Mouse (Mus musculus): Measurements from ENCODE around the gene Farp1. TPM values are rescaled to one million over a fixed set of nuclear protein-coding genes. Genes with fewer than 3 reads are reported as not detected.
A peak's percentile ranks its signal among the peaks of the same experiment; 100 is the strongest.
"Not testable (repeated sequence)": the region's sequence is repeated elsewhere in the genome, so short reads cannot be mapped to it uniquely, and the experiment has no call there.

Gene Farp1
- polyA plus RNA-seq, 1 experiment from 2014 or later = 23.8 TPM

- Histone ChIP-seq H3K4me3 (ENCODE audit: low read depth, low read length) (no peak overlapping the region), H3K36me3 (ENCODE audit: control insufficient read depth, insufficient read depth, low read length) (no peaks in the 10 kb centered on the region; the same call in 1 of the 2 replicates), H3K9ac (ENCODE audit: low read length) (no peak overlapping the region), H3K27ac (ENCODE audit: low read depth, low read length) (no peak overlapping the region), H3K27me3 (ENCODE audit: control insufficient read depth, insufficient read depth, low read length) (no peaks in the 10 kb centered on the region), H3K4me1 (ENCODE audit: control insufficient read depth, insufficient read depth, low read length) (peaks cover 3% of the 10 kb centered on the region; the same call in 1 of the 2 replicates), H3K4me2 (ENCODE audit: low read depth) (no peak overlapping the region), H3K9me3 (ENCODE audit: control insufficient read depth, low read length) (no peaks in the 10 kb centered on the region)
- WGBS = 88% methylated on average over 9 of the region's 9 CpGs
- DNase-seq (ENCODE audit: low spot score) (no peak), ATAC-seq (ENCODE audit: insufficient read depth, low FRiP score, low TSS enrichment) (no peak)
Measured at GRCm38 (mm10) chr14:121046313-121046961, 11.4 kb downstream of the Farp1 start.

- no peak overlapping the region for H3K4me3 ChIP-seq (ENCODE audit: low read depth, low read length)
Measured at GRCm38 (mm10) chr14:121047780-121048179, 12.8 kb downstream of the Farp1 start.

GRCm38 (mm10) chr14:121051002-121051401 lies 16.0 kb downstream of the Farp1 start:
- not testable (repeated sequence) for H3K4me3 ChIP-seq (ENCODE audit: low read depth, low read length); DNase-seq (ENCODE audit: low spot score); H3K36me3 ChIP-seq (ENCODE audit: control insufficient read depth, insufficient read depth, low read length); H3K4me2 ChIP-seq (ENCODE audit: low read depth); H3K27me3 ChIP-seq (ENCODE audit: control insufficient read depth, insufficient read depth, low read length); H3K27ac ChIP-seq (ENCODE audit: low read depth, low read length); H3K9ac ChIP-seq (ENCODE audit: low read length); ATAC-seq (ENCODE audit: insufficient read depth, low FRiP score, low TSS enrichment); H3K9me3 ChIP-seq (ENCODE audit: control insufficient read depth, low read length)
- peaks cover 18% of the 10 kb centered on the region for H3K4me1 ChIP-seq (ENCODE audit: control insufficient read depth, insufficient read depth, low read length)
- 86% methylated on average over 3 of the region's 4 CpGs for WGBS

More at GRCm38 (mm10) chr14:121047780-121048179, 12.8 kb downstream of the Farp1 start:
- WGBS = 81% methylated on average over 6 of the region's 6 CpGs
- no peaks in the 10 kb centered on the region for H3K9me3 ChIP-seq (ENCODE audit: control insufficient read depth, low read length)
- no peak overlapping the region for H3K27ac ChIP-seq (ENCODE audit: low read depth, low read length)
- H3K27me3 ChIP-seq (ENCODE audit: control insufficient read depth, insufficient read depth, low read length) = no peaks in the 10 kb centered on the region
- H3K4me2 ChIP-seq (ENCODE audit: low read depth) = no peak overlapping the region
- peaks cover 3% of the 10 kb centered on the region; the same call in 1 of the 2 replicates for H3K4me1 ChIP-seq (ENCODE audit: control insufficient read depth, insufficient read depth, low read length)
- DNase-seq (ENCODE audit: low spot score) (no peak), ATAC-seq (ENCODE audit: insufficient read depth, low FRiP score, low TSS enrichment) (no peak)
- H3K9ac ChIP-seq (ENCODE audit: low read length) = no peak overlapping the region
- H3K36me3 ChIP-seq (ENCODE audit: control insufficient read depth, insufficient read depth, low read length) = no peaks in the 10 kb centered on the region; the same call in 1 of the 2 replicates

GRCm38 (mm10) chr14:121053020-121053518 lies 18.1 kb downstream of the Farp1 start:
- no peaks in the 10 kb centered on the region for H3K27me3 ChIP-seq (ENCODE audit: control insufficient read depth, insufficient read depth, low read length)
- peak; percentile 33 for DNase-seq (ENCODE audit: low spot score)
- H3K27ac ChIP-seq (ENCODE audit: low read depth, low read length) = no peak overlapping the region
- H3K4me2 ChIP-seq (ENCODE audit: low read depth) = no peak overlapping the region
- no peak overlapping the region for H3K4me3 ChIP-seq (ENCODE audit: low read depth, low read length)
- H3K9ac ChIP-seq (ENCODE audit: low read length) = no peak overlapping the region
- ATAC-seq (ENCODE audit: insufficient read depth, low FRiP score, low TSS enrichment) = no peak
- H3K9me3 ChIP-seq (ENCODE audit: control insufficient read depth, low read length) = no peaks in the 10 kb centered on the region
- H3K4me1 ChIP-seq (ENCODE audit: control insufficient read depth, insufficient read depth, low read length) = peaks cover 16% of the 10 kb centered on the region
- WGBS = 0% methylated on average over 5 of the region's 5 CpGs
- H3K36me3 ChIP-seq (ENCODE audit: control insufficient read depth, insufficient read depth, low read length) = no peaks in the 10 kb centered on the region; the same call in 1 of the 2 replicates

- no peak overlapping the region for H3K27ac ChIP-seq (ENCODE audit: low read depth, low read length)
- no peak overlapping the region for H3K4me2 ChIP-seq (ENCODE audit: low read depth)
- no peak for ATAC-seq (ENCODE audit: insufficient read depth, low FRiP score, low TSS enrichment)
- 63% methylated on average over 5 of the region's 5 CpGs for WGBS
- no peak for DNase-seq (ENCODE audit: low spot score)
- no peak overlapping the region for H3K9ac ChIP-seq (ENCODE audit: low read length)
- H3K4me3 ChIP-seq (ENCODE audit: low read depth, low read length) = no peak overlapping the region
- H3K9me3 ChIP-seq (ENCODE audit: control insufficient read depth, low read length) = no peaks in the 10 kb centered on the region
- H3K4me1 ChIP-seq (ENCODE audit: control insufficient read depth, insufficient read depth, low read length) = peaks cover 16% of the 10 kb centered on the region
- H3K36me3 ChIP-seq (ENCODE audit: control insufficient read depth, insufficient read depth, low read length) = no peaks in the 10 kb centered on the region
- H3K27me3 ChIP-seq (ENCODE audit: control insufficient read depth, insufficient read depth, low read length) = no peaks in the 10 kb centered on the region
Measured at GRCm38 (mm10) chr14:121054062-121054461, 19.1 kb downstream of the Farp1 start.

- H3K27ac ChIP-seq (ENCODE audit: low read depth, low read length) = no peak overlapping the region
- H3K27me3 ChIP-seq (ENCODE audit: control insufficient read depth, insufficient read depth, low read length) = no peaks in the 10 kb centered on the region
- no peak for ATAC-seq (ENCODE audit: insufficient read depth, low FRiP score, low TSS enrichment)
- no peak for DNase-seq (ENCODE audit: low spot score)
- 97% methylated on average over 5 of the region's 5 CpGs for WGBS
- H3K9me3 ChIP-seq (ENCODE audit: control insufficient read depth, low read length) = no peaks in the 10 kb centered on the region
- H3K4me1 ChIP-seq (ENCODE audit: control insufficient read depth, insufficient read depth, low read length) = peaks cover 30% of the 10 kb centered on the region
- H3K4me2 ChIP-seq (ENCODE audit: low read depth) = no peak overlapping the region
- H3K4me3 ChIP-seq (ENCODE audit: low read depth, low read length) = no peak overlapping the region
- no peak overlapping the region for H3K9ac ChIP-seq (ENCODE audit: low read length)
- H3K36me3 ChIP-seq (ENCODE audit: control insufficient read depth, insufficient read depth, low read length) = no peaks in the 10 kb centered on the region
Measured at GRCm38 (mm10) chr14:121057750-121058149, 22.8 kb downstream of the Farp1 start.

- WGBS = 87% methylated on average over 1 of the region's 1 CpGs
- no peak for DNase-seq (ENCODE audit: low spot score)
- no peaks in the 10 kb centered on the region for H3K9me3 ChIP-seq (ENCODE audit: control insufficient read depth, low read length)
- no peaks in the 10 kb centered on the region for H3K27me3 ChIP-seq (ENCODE audit: control insufficient read depth, insufficient read depth, low read length)
- H3K4me1 ChIP-seq (ENCODE audit: control insufficient read depth, insufficient read depth, low read length) = peaks cover 24% of the 10 kb centered on the region
- H3K4me2 ChIP-seq (ENCODE audit: low read depth) = no peak overlapping the region
- H3K9ac ChIP-seq (ENCODE audit: low read length) = no peak overlapping the region
- no peak overlapping the region for H3K27ac ChIP-seq (ENCODE audit: low read depth, low read length)
- no peaks in the 10 kb centered on the region for H3K36me3 ChIP-seq (ENCODE audit: control insufficient read depth, insufficient read depth, low read length)
- H3K4me3 ChIP-seq (ENCODE audit: low read depth, low read length) = no peak overlapping the region
- ATAC-seq (ENCODE audit: insufficient read depth, low FRiP score, low TSS enrichment) = no peak
Measured at GRCm38 (mm10) chr14:121058481-121058880, 23.5 kb downstream of the Farp1 start.

GRCm38 (mm10) chr14:121059266-121059665 lies 24.3 kb downstream of the Farp1 start:
- no peak overlapping the region for H3K4me3 ChIP-seq (ENCODE audit: low read depth, low read length)
- 25% methylated on average over 10 of the region's 10 CpGs for WGBS
- ATAC-seq (ENCODE audit: insufficient read depth, low FRiP score, low TSS enrichment) (no peak), DNase-seq (ENCODE audit: low spot score) (no peak)
- H3K27ac ChIP-seq (ENCODE audit: low read depth, low read length) = no peak overlapping the region
- H3K36me3 ChIP-seq (ENCODE audit: control insufficient read depth, insufficient read depth, low read length) = no peaks in the 10 kb centered on the region
- no peaks in the 10 kb centered on the region for H3K27me3 ChIP-seq (ENCODE audit: control insufficient read depth, insufficient read depth, low read length)
- no peaks in the 10 kb centered on the region for H3K9me3 ChIP-seq (ENCODE audit: control insufficient read depth, low read length)
- H3K9ac ChIP-seq (ENCODE audit: low read length) = no peak overlapping the region
- peaks cover 19% of the 10 kb centered on the region for H3K4me1 ChIP-seq (ENCODE audit: control insufficient read depth, insufficient read depth, low read length)
- no peak overlapping the region for H3K4me2 ChIP-seq (ENCODE audit: low read depth)

- ATAC-seq (ENCODE audit: insufficient read depth, low FRiP score, low TSS enrichment) (no peak), DNase-seq (ENCODE audit: low spot score) (no peak)
- H3K27me3 ChIP-seq (ENCODE audit: control insufficient read depth, insufficient read depth, low read length) = no peaks in the 10 kb centered on the region
- peaks cover 14% of the 10 kb centered on the region for H3K4me1 ChIP-seq (ENCODE audit: control insufficient read depth, insufficient read depth, low read length)
- no peak overlapping the region for H3K9ac ChIP-seq (ENCODE audit: low read length)
- peaks cover under 1% of the 10 kb centered on the region; the same call in 1 of the 2 replicates for H3K36me3 ChIP-seq (ENCODE audit: control insufficient read depth, insufficient read depth, low read length)
- WGBS = 86% methylated on average over 11 of the region's 11 CpGs
- H3K4me2 ChIP-seq (ENCODE audit: low read depth) = no peak overlapping the region
- H3K9me3 ChIP-seq (ENCODE audit: control insufficient read depth, low read length) = no peaks in the 10 kb centered on the region
- no peak overlapping the region for H3K27ac ChIP-seq (ENCODE audit: low read depth, low read length)
- H3K4me3 ChIP-seq (ENCODE audit: low read depth, low read length) = no peak overlapping the region
Measured at GRCm38 (mm10) chr14:121060484-121060883, 25.5 kb downstream of the Farp1 start.
